Mouse (Mus musculus): ENCODE measurements at regions not wholly inside any gene's neighbourhood (a gene's known extent, or its start where the extent isn't known, plus 50 kb on each side); places are given as distances from the start of the nearest gene placed in this dataset.
"Not testable (repeated sequence)": the region's sequence is repeated elsewhere in the genome, so short reads cannot be mapped to it uniquely, and the experiment has no call there.

GRCm38 (mm10) chr5:109842186-109842978 lies 80.8 kb upstream of the Gm15446 start:
- not testable (repeated sequence) for DNase-seq (ENCODE audit: low spot score)

GRCm38 (mm10) chr5:109844236-109844635 lies 79.0 kb upstream of the Gm15446 start:
- not testable (repeated sequence) for DNase-seq (ENCODE audit: low spot score)

GRCm38 (mm10) chr5:109844753-109845186 lies 78.4 kb upstream of the Gm15446 start:
- DNase-seq (ENCODE audit: low spot score) = peak; percentile 47

GRCm38 (mm10) chr5:109851225-109851624 lies 72.0 kb upstream of the Gm15446 start:
- not testable (repeated sequence) for DNase-seq (ENCODE audit: low spot score)

DNA sequence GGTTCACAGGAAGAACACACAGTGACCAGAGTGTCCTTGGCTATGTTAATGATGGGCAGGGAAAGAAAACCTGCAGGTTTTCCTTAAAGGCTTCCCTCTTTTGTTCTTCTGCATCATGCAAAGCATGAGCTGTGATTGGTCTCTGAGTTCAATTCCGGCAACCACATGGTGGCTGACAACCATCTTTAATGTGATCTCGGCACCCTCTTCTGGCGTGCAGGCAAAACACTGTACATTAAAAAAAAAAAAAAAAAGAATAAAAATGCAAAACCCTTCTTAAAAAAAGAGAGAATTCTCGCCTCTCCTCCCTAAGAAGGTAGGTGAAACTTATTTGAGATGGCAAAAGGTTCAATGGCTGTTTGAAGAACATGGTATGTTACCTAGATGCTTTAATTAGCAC lies 62.8 kb upstream of the Gm15446 start:
- no peak for DNase-seq (ENCODE audit: low spot score)

DNA sequence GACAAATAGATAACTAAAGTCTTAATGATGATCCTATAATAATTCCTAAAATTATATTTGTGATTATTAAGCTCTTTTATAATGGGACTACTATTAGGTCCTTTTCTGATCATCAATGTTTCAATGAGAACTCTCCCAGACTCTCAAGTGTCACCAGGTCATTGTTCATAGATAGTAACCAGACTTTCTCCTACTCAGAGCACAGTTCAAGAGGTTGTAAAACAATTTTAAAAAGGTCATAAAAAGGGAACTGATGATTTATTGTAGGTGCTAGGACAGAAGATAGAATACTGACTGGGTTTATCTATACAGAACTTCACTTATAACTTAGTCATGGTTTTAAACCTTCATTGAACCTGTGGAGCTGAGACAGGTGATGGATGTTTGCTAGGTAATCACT lies 58.7 kb upstream of the Gm15446 start:
- not testable (repeated sequence) for DNase-seq (ENCODE audit: low spot score)

DNA sequence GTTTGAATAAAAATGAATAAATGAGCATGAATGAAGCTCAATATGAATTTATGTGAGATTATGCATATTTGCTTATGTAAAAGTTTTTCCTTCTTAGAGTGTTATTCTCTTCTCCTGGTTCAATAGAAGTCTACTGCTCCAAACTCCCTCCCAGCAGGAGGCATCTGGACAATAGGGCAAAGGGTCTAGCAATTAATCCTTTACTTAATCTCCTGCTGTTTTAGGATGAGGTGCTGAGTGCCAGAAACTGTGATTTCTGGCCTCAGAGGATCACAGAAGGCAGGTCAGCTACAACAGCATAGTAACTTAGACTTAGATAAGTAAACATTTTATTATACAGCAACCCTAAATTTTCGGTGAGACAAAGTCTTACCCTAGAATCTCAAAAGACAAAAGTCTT lies 57.6 kb upstream of the Gm15446 start:
- no peak for DNase-seq (ENCODE audit: low spot score)

GRCm38 (mm10) chr5:109866337-109867126 lies 56.7 kb upstream of the Gm15446 start:
- DNase-seq (ENCODE audit: low spot score) = peak; percentile 81

DNA sequence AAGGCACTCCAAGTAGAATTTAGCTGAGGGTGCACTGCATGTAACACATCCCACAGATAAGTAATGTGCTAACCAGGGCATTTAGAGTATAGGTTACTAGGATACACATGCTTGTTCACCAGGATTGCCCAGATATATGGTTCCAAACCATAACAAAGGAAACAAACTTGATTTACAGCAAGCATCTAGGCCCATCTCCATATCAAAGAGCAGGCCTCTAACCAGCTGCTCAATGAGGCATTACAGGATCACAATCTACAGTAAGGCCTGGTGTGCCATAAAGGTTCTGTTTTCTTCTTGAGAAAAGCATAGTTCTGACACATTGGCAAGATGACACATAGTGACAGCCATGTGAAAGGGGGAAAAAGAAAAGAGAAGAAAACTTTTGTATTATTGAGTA lies 56.0 kb upstream of the Gm15446 start:
- not testable (repeated sequence) for DNase-seq (ENCODE audit: low spot score)

All from ovary, postnatal 36 days (tissue).